Mouse (Mus musculus): ENCODE measurements around the gene Ppara.
A peak's percentile ranks its signal among the peaks of the same experiment; 100 is the strongest.

Gene Ppara

DNA sequence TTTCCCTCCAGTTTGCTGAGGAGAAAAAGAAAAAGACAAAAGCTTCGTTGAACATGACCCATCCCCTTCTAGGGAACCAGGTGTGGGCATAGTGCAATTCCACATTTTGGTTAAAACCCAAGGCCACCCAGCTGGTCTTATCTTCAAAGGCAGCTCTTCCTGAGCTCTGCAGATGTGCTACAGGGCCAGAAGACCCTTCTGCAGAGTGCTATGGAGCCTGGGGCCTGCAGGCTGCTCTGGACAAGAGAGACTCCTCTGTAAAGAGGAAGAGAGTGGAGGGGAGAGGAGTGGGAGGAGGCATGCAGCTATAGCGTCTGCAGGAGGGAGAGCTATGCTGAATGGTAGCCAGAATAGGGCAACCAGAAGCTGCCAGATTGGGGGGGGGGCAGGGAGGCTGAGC lies 4.8 kb upstream of the Ppara start:
- no peak for DNase-seq

DNA sequence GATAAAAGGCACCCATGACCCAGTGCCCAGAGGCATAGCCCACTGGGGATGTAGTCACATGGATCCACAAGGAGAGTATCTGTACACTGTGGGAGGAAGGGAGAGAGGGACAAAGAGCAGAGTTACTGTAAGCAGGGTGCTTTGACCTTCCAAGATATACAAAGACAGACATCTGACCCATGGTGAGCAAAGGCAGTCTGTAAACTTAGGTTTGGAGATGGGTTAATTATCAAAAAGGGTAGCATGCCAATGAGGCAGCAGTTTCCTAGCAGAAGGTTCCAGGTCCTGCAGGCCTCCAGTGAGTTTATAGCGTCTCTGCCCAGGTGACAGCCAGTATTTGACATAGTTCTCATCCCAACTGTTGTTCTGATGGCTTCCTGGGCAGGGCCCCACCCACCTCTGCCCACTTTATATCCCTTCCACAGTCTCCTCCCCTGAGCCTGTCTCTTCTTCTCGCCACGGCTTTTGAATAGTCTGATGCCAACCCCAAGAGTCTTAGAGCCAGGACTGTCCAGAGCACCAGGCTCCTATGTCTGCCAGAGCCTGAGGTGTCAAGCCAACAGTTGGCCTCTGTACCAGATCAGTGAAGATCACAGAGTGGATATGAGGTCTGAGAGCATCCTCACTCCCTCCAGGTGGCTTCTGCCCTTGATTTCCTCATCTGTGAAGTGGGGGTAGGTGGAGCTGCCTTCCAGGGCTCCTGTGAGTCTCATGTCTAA lies 2.7 kb upstream of the Ppara start:
- DNase-seq, result no peak

DNA sequence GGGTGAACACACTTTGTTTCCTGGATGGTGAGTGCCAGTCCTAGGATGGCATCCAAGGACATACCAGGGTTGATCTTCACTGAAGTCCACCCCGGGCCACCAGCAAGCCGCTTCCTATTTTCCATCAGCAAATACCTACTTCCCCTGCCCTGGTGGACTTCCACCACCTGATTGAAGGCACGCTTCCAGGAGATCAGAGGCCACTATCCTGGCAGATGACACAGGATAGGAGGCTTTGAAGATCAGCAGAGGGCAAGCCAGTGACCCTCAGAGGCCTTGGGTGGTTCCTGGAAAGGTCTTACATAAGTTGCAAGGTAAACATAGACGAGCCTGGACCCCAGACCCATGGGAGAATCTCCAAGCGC lies 2.2 kb upstream of the Ppara start:
- DNase-seq, result no peak

DNA sequence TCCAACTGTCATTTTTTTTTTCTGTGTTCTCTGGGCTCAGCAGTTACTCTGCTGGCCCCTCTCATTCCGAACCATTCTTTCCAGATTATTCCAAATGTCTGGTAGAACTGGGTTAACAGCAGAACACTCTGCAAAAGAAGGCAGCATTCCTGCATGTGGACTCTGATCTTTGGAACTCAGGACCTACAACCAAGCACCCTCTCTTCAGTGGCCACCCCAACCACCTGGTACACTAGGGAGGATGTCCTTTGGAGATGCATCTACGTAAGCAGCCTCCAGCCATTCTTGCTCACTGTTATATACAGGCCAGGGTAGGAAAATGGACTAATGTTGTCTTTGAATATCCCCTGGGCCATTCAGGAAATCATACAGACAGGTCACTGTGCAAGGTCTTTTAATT lies 1.1 kb upstream of the Ppara start:
- no peak for DNase-seq

DNA sequence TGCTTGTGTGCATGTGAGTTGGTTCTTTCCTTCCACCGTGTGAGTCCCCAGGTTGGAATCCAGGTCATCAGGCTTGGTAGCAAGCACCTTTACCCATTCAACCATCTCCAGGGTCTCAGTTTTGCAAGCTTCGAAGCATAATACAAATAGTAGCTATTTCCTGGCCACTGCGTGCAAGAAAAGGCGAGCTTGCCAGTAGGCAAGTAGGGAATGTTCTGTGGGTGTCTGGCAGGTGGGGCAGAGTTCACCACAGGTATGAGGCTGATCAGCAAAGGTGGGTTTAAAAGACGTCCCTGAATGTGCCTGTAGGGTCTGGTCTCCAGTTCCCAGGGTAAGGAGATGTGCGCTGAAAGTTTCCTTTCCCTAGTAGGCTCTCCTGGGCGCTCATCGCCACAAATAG lies 635 bp upstream of the Ppara start:
- DNase-seq, result no peak

DNA sequence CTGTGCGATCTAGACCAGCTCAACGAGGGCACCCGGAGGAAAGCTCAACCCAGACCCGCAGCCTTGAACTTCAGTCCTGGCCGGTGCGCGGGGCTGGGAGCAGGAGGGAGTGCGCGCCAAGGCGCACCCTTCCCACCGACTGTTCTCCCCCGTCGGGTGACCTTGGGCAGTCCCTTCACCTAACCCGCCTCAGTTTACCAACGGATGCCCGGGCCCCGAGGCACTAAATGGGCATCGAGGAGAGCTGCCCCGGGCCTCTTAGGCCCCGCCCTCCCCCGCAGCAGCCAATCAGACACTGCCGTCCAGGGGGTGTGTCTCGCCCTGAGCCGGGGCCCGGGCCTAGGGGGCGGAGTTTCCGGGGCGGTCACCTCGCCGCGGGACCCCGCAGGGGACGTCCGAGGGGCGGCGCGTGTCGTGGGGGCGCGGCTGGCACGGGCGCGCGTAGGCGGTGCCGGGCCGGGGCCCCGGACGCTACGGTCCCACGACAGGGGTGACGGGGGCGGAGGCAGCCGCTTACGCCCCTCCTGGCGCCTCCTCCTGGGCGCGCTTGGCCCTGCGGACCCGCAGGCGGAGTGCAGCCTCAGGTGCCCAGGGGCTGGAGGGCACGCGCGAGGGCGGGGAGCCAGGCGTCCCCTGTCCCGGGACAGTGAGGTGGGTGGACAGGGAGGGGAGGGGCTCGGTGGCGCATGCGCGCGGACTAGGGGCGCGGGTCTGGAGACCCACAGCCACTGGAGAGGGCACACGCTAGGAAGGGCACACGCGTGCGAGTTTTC lies 466 bp downstream of the Ppara start:
- DNase-seq, result peak; percentile 80

DNA sequence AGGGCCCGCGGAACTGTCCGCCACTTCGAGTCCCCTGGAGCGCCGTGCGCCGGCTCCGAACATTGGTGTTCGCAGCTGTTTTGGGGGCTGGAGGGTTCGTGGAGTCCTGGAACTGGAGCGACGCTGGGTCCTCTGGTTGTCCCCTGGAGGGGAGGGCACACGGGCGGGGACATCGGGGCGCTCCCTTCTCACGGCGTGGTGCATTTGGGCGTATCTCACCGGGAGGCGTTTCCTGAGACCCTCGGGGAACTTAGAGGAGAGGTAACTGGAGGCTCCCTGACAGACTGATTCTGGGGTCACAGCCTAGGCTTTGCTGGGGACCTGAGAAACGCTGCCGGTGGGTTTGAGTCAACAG lies 1.0 kb downstream of the Ppara start:
- no peak for DNase-seq

DNA sequence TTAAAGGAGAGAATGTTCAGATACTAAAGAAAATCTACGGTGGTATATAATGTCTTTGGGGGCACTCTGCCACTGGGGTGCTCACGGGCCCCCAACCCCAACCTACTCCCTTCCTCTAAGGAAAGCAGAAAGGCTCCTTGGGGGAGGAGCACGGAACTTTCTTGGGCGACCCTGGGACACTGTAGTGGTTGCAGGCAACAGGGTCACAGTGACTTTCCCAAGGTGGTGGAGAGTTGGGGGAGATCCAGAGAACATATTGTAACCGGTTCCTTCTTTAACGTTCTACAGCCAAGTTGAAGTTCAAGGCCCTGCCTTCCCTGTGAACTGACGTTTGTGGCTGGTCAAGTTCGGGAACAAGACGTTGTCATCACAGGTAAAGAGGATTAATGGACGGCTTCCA lies 1.7 kb downstream of the Ppara start:
- no peak for DNase-seq

DNA sequence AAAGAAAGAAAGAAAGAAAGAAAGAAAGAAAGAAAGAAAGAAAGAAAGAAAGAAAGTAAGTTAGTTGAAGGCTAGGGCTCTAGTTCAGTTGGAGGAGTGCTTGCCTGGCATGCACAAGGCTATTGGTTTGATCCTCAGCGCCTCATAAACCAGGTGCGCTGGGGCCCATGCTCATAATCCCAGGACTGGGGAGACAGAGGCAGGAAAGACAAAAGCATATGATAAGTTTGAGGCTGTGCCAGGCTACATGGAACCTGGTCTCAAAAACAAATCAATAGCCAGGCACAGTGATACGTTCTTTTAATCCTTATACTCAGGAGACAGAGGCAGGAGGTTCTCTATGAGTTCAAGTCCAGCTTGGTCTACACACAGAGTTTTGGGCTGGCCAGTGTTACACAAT lies 3.6 kb downstream of the Ppara start:
- no peak for DNase-seq

DNA sequence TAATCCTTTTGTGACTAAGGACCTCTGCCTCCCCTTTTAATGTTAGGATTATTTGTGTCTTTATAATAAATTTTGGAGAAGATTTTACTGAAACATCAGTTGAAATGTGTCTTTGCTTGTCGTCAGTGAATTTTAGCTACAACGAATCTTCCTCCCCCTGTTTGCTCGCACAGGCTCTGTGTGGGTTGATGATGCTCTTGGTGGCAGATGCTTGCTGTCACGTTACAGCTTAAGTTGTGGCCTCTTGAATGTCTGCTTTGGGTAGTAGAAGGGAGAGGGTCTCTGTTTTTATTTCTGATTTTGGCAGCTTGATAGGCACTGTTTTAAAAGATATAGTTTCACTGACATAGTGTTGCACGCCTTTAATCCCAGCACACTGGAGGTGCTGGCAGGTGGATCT lies 4.2 kb downstream of the Ppara start:
- DNase-seq, result no peak

DNA sequence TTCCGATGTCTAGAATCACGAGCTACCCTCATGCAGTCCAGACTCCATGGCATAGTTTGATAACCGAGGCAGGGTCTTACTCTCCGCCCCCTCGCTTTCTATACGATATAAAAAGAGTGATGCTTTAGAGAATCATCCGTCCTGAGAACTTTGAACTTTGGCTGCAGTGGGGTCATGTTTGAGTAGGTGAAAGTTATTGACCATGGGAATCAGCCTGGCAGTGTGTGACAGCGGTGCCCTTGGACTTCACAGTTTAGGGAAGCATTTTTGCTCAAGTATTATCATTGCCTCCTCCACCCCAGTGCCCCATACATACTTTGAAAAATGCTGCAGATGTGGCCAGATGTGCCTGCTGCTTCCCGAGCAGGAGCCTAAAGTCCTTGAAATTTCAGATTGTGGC lies 7.8 kb downstream of the Ppara start:
- no peak for DNase-seq

DNA sequence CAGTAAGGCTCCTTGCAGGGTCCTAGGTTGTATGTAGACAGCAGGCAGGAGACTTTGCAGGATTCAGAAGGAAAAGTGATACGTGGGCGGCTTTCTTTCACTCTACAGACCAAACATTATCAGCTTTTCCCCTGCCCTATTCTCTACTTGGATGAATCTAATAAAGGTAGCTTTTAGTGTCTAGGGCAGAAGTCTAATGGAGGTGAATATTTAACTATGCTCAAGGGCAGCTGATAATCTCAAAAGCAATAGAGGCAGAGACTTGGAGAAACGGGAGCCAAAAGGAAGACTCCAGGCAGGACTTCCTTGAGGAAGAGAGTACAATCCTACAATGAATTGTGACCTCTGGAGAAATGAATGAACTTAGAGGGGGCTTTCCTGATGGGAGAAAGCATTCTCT lies 9.2 kb downstream of the Ppara start:
- no peak for DNase-seq

DNA sequence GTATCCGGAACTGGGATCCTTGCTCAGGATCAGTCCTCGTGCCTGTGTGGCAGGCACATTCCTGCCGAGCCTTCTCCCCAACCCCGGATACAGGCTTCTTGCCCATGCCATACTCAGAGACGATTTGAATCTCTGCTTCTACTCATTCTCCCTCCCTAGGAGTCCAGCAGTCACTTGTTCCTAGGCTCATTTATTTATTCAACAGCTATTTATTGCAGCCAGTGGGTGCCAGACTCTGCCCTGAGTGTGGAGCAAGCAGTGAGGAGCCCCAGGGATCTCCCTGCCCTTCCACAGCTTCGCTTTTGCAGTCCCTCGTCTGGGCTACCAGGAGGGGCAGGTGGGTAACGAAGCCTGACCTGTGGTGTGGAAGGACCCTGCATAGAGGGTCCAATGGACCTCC lies 11.4 kb downstream of the Ppara start:
- DNase-seq, result no peak

DNA sequence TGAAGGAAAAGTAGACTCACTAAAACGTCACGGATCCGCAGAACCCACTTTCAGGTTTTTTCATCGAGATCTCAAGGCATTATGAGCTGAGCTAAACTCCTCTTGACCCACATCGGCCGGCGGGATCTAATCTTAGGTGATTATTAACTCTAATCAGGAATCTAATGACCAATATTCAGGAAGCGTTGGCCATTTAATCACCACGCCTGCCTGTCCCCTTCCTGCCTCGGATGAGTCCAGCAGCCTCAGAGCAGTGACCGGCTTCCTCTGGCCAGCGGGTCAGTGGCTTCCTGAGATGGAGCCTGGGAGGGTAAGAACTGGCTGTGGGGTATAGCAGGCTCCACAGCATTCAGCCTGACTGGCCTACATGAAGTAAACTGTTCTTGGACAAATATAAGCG lies 11.9 kb downstream of the Ppara start:
- DNase-seq, result no peak

DNA sequence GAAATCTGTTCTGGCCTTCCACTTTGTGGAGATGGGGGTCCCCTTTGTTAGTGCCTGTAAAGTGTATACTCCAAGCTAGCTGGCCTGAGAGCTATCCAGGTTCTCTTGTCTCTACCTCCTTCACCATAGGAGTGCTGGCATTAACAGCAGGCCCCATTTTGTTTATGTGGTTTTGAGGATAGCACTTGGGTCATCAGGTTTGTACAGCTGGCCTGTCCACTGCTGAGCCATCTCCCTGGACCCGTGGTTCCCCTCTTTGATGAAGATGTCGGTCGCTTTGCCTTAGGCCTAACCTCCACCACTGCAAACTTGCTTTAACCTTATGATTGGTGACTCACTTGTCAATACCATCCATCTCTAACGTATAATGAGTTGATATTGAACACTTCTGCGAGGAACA lies 13.2 kb downstream of the Ppara start:
- no peak for DNase-seq

DNA sequence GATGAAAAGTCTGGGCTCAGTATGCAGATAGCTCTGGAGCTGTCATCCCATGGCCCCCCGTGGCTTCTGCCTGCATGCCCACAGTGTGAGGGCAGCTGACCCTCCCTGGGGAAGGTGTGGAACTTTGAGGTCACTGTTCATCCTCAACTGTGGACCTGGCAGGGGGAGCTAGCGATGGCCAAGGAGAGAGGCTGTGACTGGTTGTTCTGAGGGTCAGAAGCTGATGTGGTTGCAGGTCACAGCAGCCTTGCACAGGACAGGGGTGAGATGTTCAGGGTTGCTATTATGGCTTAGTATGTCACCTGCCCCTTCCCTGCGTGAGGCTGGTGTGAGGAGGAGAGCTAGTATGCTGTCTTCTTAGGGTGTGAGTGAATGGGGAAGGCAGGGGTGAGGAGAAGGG lies 13.7 kb downstream of the Ppara start:
- no peak for DNase-seq

DNA sequence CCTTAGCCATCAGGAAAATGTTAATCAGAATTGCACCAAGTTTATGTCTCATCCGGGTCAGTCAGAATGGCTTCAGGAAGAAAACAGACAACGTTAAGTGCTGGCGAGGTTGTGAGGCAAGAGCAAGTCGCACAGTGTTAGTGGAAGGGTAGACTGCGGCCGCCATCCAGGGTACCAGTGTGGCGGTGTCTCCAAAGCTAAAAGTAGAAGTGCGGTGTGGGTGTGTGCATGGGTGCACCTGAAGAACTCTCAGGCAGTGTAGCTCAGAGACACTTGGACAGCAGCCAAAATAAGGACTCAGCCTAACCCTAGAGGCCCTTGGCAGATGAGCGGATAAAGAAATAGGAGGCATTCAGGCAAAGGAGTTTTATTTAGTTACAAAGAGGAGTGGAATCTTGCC lies 14.4 kb downstream of the Ppara start:
- peak; percentile 28 to 32 for DNase-seq

DNA sequence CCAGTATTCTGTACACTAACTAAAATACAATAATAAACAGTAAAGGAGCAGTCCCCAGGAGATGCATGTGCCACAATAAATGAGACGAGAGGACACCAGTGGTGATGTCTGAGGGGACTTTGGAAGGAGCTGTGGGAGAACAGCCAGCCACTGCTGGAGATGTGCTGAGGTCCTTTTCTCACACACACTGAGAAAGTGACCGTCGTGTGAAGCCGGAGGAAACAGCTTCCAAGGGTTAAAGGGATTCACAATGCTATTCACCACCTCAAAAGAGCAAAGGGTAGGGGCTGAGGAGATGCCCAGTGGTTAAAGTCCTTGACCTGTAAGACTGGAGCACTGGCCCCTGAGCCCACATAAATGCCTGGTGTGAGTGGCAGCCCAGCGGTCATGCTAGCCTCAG lies 15.3 kb downstream of the Ppara start:
- DNase-seq, result no peak

DNA sequence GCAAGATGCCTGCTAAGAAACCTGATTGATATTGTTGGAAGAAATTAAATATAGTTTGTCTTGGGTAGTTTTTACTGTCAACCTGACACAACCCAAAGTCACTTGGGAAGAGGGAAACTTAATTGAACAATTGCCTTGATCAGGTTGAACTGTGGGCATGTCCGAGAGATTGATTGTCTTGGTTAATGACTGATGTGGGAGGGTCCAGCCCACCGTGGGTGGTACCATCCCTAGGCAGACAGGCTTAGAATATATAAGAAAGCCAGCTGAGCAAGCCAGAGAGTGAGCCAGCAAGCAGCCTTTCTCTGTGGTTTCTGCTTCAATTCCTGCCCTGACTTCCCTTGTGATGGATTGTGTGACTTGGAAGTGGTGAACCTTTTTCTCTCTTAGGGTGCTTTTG lies 17.9 kb downstream of the Ppara start:
- DNase-seq, result no peak

DNA sequence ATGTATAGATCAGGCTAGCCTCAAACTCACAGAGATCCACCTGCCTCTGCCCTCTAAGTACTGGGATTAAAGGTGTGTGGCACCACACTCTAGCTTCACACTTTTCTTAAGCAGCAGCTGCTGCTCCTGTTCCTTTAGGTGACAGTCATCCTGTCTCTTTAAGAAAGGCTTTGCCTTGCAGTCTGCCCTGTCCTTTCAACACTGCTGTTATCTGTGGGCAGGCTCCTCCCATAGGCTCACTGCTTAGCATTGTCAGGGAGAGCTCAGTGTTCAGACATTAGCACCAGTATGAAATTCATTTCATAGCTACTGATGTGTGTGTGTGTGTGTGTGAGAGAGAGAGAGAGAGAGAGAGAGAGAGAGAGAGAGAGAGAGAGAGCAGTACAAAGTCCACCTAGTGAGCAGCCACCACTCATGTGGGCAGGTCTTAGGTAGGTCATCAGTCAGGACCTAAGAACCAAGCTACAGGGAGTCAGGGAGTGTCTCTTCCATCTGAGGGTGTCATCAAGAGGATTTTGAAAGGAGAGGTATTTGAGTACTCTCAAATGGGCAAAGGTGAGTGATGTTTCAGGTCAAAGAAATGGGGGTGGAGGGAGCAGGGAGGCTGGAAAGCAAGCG lies 19.4 kb downstream of the Ppara start:
- no peak for DNase-seq

DNA sequence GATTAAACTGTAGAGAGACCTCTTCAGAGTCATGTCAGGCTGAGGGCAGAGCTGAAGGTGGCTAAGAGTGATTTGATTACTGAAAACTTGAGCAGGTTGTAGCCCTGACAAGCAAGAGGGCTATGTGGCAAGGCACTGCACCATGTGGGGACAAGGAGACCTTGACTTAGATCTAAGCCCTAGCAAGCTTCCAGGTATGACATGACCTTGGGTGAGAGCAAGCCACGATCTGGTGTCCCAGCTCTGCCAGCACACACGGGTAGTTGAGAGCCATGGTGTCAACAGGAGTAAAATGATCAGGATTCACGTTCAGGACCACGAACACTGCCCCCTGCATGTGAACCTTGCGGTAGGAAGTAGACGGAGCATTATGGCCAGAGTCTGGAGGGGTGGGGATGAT lies 20.4 kb downstream of the Ppara start:
- no peak for DNase-seq

DNA sequence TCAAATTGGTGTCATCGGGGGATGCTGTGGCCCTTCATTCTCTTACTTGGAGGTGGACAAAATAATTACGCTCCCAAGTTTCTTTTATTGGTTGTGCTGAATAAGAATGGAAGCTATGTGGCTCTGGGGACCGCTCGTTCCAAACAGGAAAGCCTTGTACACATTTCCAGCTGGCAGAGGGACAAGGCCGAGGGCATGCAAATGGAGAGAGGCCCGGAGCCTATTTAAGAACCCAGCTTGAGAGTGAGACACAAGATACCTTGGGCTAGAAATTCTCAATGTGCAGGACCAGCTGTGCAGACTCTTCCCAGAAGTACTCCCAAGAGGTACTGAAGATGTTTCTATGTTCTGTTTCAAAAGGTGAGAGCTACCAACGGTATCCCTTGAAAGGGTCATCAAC lies 21.8 kb downstream of the Ppara start:
- DNase-seq, result no peak

DNA sequence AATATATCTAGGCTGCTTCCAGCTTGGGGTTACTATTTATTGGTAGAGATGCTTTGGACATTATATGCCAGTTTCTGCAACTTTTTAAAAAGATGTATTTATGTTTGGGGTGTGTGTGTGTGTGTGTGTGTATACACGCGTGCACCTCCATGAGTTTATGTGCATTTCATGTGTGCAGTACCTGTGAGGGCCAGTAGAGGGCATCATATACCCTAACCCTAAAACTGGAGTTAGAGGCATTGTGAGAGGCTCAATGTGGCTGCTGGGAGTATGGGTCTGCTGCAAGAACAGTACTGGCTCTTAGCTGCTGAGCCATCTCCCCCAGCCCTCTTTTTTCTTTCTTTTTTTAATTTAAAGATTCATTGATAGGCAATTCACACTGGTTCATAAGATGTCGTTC lies 23.0 kb downstream of the Ppara start:
- peak in 1 of 2 experiments; percentile 19 for DNase-seq

DNA sequence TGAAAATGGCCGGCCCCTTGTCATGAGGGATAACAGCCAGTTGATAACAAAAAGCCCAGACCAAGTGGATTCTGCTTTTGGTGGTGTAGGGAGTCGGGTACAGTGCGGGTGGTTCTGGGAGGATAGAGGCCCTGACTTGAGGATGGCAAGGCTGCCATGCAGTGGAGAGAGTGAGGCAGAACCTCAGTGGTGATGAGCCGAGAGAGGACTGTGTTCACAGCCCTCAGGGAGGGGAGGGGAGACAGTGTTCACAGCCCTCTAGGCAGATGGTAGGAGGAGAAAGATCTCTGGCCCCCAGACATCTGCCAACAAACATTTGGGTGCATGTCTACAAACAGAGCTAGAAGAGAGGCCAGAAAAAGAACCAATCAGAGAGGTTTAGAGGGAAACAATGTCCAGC lies 28.0 kb downstream of the Ppara start:
- DNase-seq, result no peak

DNA sequence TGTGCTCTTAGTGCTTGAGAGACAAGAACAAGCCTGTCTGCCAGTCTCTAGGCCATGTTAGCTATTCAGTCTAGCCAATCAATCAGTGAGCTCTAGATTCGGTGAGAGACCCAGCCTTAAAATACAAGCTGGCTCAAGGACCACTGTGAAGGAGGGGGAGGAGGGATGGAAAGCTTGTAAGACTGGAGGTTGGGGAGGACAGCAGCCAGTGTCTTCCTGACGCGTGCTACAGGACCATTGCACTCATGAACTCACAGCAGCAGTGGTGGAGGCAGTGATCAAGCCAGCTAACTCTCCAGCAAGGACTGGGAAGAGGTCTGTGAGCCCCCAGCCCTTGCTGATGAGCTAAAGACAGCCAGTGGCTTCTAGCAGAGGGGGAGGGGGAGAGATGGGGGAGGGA lies 30.2 kb downstream of the Ppara start:
- DNase-seq, result no peak
